Mouse (Mus musculus): Measurements from ENCODE around the gene Hmg20a.

The Hmg20a gene

GRCm38 (mm10) chr9:56451570-56451969 is 33.2 kb downstream of the Hmg20a start:
- no peak for DNase-seq

- DNase-seq = no peak
Measured at GRCm38 (mm10) chr9:56453038-56453815, 34.8 kb downstream of the Hmg20a start.

- DNase-seq = peak; percentile 26
Measured at GRCm38 (mm10) chr9:56456426-56456825, 38.0 kb downstream of the Hmg20a start.

- no peak for DNase-seq
Measured at GRCm38 (mm10) chr9:56460987-56461386, 42.6 kb downstream of the Hmg20a start.

- no peak for DNase-seq
Measured at GRCm38 (mm10) chr9:56462606-56463005, 44.2 kb downstream of the Hmg20a start.

- no peak for DNase-seq
Measured at GRCm38 (mm10) chr9:56463046-56463445, 44.6 kb downstream of the Hmg20a start.

GRCm38 (mm10) chr9:56463686-56464515 is 45.5 kb downstream of the Hmg20a start:
- DNase-seq = peak; percentile 54

- peak; percentile 56 for DNase-seq
Measured at GRCm38 (mm10) chr9:56464863-56465654, 46.6 kb downstream of the Hmg20a start.

- DNase-seq = no peak
Measured at GRCm38 (mm10) chr9:56466251-56466650, 47.8 kb downstream of the Hmg20a start.

GRCm38 (mm10) chr9:56469656-56470055 is 51.2 kb downstream of the Hmg20a start:
- DNase-seq = no peak

GRCm38 (mm10) chr9:56470291-56470690 is 51.9 kb downstream of the Hmg20a start:
- DNase-seq = no peak

GRCm38 (mm10) chr9:56478975-56479647 is 60.7 kb downstream of the Hmg20a start:
- DNase-seq = no peak

- DNase-seq = no peak
Measured at GRCm38 (mm10) chr9:56482623-56483022, 64.2 kb downstream of the Hmg20a start.

GRCm38 (mm10) chr9:56485423-56485822 is 67.0 kb downstream of the Hmg20a start:
- DNase-seq = no peak

- no peak for DNase-seq
Measured at GRCm38 (mm10) chr9:56486158-56486557, 67.7 kb downstream of the Hmg20a start.

- DNase-seq = no peak
Measured at GRCm38 (mm10) chr9:56487651-56488050, 69.2 kb downstream of the Hmg20a start.

- DNase-seq = no peak
Measured at GRCm38 (mm10) chr9:56492391-56492790, 74.0 kb downstream of the Hmg20a start.

- DNase-seq = no peak
Measured at GRCm38 (mm10) chr9:56492916-56493315, 74.5 kb downstream of the Hmg20a start.

GRCm38 (mm10) chr9:56495088-56495487 is 76.7 kb downstream of the Hmg20a start:
- DNase-seq = no peak

GRCm38 (mm10) chr9:56495795-56496232 is 77.4 kb downstream of the Hmg20a start:
- DNase-seq = no peak

GRCm38 (mm10) chr9:56496567-56496966 is 78.2 kb downstream of the Hmg20a start:
- DNase-seq = no peak

- DNase-seq = peak; percentile 83
Measured at GRCm38 (mm10) chr9:56497181-56497864, 78.9 kb downstream of the Hmg20a start.

Data from kidney, adult 9 months (tissue).